Mouse (Mus musculus) liver, postnatal 0 days (tissue): ENCODE data around the gene Uox. TPM values are rescaled to one million over a fixed set of nuclear protein-coding genes. Genes with fewer than 3 reads are reported as not detected.

ENCODE experiments used
- ATAC-seq: fragments of 200-750 bp; cut with Nextera tagmentation; 2 replicates; pipeline ENCODE4 v1.8.0; 2017; ENCODE audit warnings: mild to moderate bottlenecking, moderate library complexity
- DNase-seq: peaks from one replicate; pipeline ENCODE4 v3.0.0-alpha.2; 2016
- H3K27ac ChIP-seq: fragments of 300-500 bp; sonication (generic); 2 replicates; pipeline ENCODE4 v1.5.1; 2014; ENCODE audit warnings: antibody characterized with exemption, moderate library complexity, mild to moderate bottlenecking, low read depth
- H3K27me3 ChIP-seq: fragments of 300-500 bp; sonication (generic); 2 replicates; pipeline ENCODE4 v1.6.1; 2014; ENCODE audit warnings: low read length, control low read depth, mixed read lengths; ENCODE audit not compliant: insufficient read depth
- H3K36me3 ChIP-seq: fragments of 300-500 bp; sonication (generic); replicated peaks from 2 replicates; pipeline ENCODE4 v1.6.1; 2014; ENCODE audit warnings: mild to moderate bottlenecking, control low read depth, low read length, moderate library complexity, mixed read lengths; ENCODE audit not compliant: insufficient read depth
- H3K4me1 ChIP-seq: fragments of 300-500 bp; sonication (generic); 2 replicates; pipeline ENCODE4 v1.6.1; 2014; ENCODE audit warnings: antibody characterized with exemption, mild to moderate bottlenecking, control low read depth; ENCODE audit not compliant: insufficient read depth
- H3K4me2 ChIP-seq: fragments of 300-500 bp; sonication (generic); 2 replicates; pipeline ENCODE4 v1.6.1; 2014; ENCODE audit warnings: low read depth, mild to moderate bottlenecking, low read length, moderate library complexity, mixed read lengths
- H3K4me3 ChIP-seq: fragments of 300-500 bp; sonication (generic); 2 replicates; pipeline ENCODE4 v1.5.1; 2014; ENCODE audit warnings: low read depth, low read length
- H3K9ac ChIP-seq: fragments of 300-500 bp; sonication (generic); replicated peaks from 2 replicates; pipeline ENCODE4 v1.6.1; 2014; ENCODE audit warnings: mild to moderate bottlenecking, moderate library complexity
- H3K9me3 ChIP-seq: fragments of 300-500 bp; sonication (generic); 2 replicates; pipeline ENCODE4 v1.6.1; 2016; ENCODE audit warnings: mild to moderate bottlenecking, control low read depth, low read length, mixed read lengths
- CTCF ChIP-seq: sonication (generic); IDR thresholded peaks from 2 replicates; pipeline ENCODE4 v1.5.1; 2016; ENCODE audit warnings: antibody characterized with exemption, low read depth
- EP300 ChIP-seq: IDR thresholded peaks from 2 replicates; pipeline ENCODE4 v1.6.1; 2016; ENCODE audit warnings: antibody characterized with exemption, low read depth, mild to moderate bottlenecking
- WGBS: fragments of 180-500 bp; shearing (Covaris S2); extraction: QIAGEN DNeasy Blood & Tissue Kit; methylation state at CpG from one replicate; pipeline ENCODE4 v1.1.7; 2014; ENCODE audit not compliant: insufficient replicate concordance; 5-methylcytosine and 5-hydroxymethylcytosine counted together
- polyA plus RNA-seq: library from polyadenylated mRNA; unstranded; fragments of >200 nt; fragmentation: Nextera tagmentation; extraction: Ambion mirVana; gene quantifications from 2 replicates; pipeline ENCODE4 v1.2.1, GENCODE M21; 2015

Uox gene
- polyA plus RNA-seq = 213 and 245 TPM in 2 replicates

- Histone ChIP-seq H3K4me2 (peak within 1 kb of the TSS; percentile 22; the same call in 1 of the 2 replicates), H3K4me3 (no peak within 1 kb of the TSS), H3K4me1 (peaks cover 5% of the 10 kb centered on the region; the same call in 1 of the 2 replicates), H3K27me3 (no peaks in the 10 kb centered on the region), H3K36me3 (no peaks in the 10 kb centered on the region), H3K9ac (no peak within 1 kb of the TSS), H3K9me3 (no peaks in the 10 kb centered on the region), H3K27ac (peak within 1 kb of the TSS; percentile 72)
- peak; percentile 87 for ATAC-seq
- TF ChIP-seq EP300 = peak; percentile 25; the same call in 1 of the 2 replicates
- TF ChIP-seq CTCF = no peak
- 45% methylated on average over 10 of the region's 10 CpGs for WGBS
- DNase-seq = no peak
These were observed at the start of gene Uox for GRCm38 (mm10) chr3:146570148-146570782. TSS of gene Uox (plus strand) at chr3:146570426.

DNA sequence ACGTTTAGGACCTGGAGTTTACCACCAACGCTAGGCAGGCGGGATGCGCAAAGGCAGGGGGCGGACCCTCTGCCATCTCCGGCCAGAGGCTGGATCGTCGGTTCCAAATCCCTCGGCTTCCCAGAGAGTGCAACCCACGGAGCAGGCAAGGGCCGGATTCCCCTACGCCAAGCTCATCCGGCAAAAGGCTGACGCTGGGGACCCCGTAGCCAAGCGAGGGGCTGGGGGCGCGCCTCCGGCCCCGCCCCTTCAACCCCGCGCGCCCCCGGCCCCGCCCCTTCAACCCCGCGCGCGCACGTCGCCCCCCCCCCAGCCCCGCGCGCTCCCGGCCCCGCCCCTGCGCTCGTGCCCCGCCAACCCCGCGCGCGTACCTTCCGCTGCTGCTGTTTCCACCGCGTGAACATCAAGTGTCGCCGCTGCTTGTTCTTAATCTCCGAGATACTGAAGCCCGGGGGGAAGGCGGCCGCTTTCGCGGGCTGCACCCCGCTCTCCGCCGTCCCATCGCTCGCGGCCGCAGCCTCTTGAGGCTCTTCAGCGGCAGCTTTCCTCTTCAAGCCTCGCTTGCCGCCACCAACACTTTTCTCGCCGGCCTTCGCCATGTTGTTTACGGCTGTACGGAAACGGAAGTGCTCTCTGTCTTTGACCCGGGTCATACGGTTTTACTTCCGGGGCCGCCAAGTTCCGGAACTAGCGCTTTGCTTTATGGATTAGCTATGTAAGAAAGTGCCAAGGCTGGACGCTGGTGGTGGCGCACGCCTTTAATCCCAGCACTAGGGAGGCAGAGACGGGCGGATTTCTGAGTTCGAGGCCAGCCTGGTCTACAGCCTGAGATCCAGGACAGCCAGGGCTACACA is 49.2 kb upstream of the Uox start, which contains the start of gene Rpf1:
Rpf1 (minus strand) TSS at position 632 of the 854 bp plus-strand sequence.
- Histone ChIP-seq H3K9me3 (no peaks in the 10 kb centered on the region), H3K4me2 (peak within 1 kb of the TSS; percentile 87), H3K9ac (peak within 1 kb of the TSS; percentile 72), H3K4me3 (peak within 1 kb of the TSS; percentile 67), H3K27me3 (no peaks in the 10 kb centered on the region), H3K36me3 (peaks cover 18% of the 10 kb centered on the region), H3K27ac (peak within 1 kb of the TSS; percentile 94), H3K4me1 (peaks cover 7% of the 10 kb centered on the region)
- TF ChIP-seq EP300 (peak; percentile 76), CTCF (no peak)
- under 1% methylated on average over 52 of the region's 82 CpGs for WGBS
- ATAC-seq (peak; percentile 96), DNase-seq (peak; percentile 88)

- ATAC-seq (no peak), DNase-seq (no peak)
- no peaks in the 10 kb centered on the region for H3K9me3 ChIP-seq
- peak overlapping the region; percentile 94 for H3K27ac ChIP-seq
- H3K4me1 ChIP-seq = peaks cover 7% of the 10 kb centered on the region
- H3K4me3 ChIP-seq = peak overlapping the region; percentile 67
- peak overlapping the region; percentile 72 for H3K9ac ChIP-seq
- peak overlapping the region; percentile 87 for H3K4me2 ChIP-seq
- 10% methylated on average over 8 of the region's 8 CpGs for WGBS
- peaks cover 18% of the 10 kb centered on the region for H3K36me3 ChIP-seq
- TF ChIP-seq EP300 (no peak; the same call in 1 of the 2 replicates), CTCF (no peak)
- no peaks in the 10 kb centered on the region for H3K27me3 ChIP-seq
These were observed 48.6 kb upstream of the Uox start for GRCm38 (mm10) chr3:146521652-146522020.

- Histone ChIP-seq H3K36me3 (no peaks in the 10 kb centered on the region), H3K27ac (no peak overlapping the region), H3K27me3 (no peaks in the 10 kb centered on the region), H3K9ac (no peak overlapping the region), H3K4me2 (no peak overlapping the region), H3K4me3 (no peak overlapping the region), H3K4me1 (no peaks in the 10 kb centered on the region), H3K9me3 (no peaks in the 10 kb centered on the region)
- ATAC-seq = no peak
- TF ChIP-seq CTCF (no peak), EP300 (no peak)
- 51% methylated on average over 2 of the region's 2 CpGs for WGBS
- DNase-seq = no peak
These were observed 41.9 kb upstream of the Uox start for GRCm38 (mm10) chr3:146528335-146528734.

DNA sequence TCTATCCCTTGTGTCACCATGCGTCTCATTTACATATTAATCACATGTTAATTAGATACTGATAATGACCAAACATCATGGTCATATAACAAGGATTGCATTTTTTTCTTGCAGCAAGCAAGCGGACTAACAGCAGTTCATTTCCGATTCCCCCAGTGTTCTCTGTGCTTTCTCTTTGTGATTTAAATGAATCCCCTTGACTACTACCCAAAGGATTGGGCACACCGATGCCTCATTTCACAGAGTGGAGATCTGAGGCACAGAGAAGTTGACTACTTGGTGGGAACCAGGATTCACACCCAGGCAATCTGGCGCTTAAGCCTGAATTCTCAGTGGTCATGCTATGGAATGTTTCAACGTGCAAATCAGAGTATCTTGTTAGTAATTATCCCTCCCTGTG is 35.2 kb upstream of the Uox start:
- DNase-seq = no peak

DNA sequence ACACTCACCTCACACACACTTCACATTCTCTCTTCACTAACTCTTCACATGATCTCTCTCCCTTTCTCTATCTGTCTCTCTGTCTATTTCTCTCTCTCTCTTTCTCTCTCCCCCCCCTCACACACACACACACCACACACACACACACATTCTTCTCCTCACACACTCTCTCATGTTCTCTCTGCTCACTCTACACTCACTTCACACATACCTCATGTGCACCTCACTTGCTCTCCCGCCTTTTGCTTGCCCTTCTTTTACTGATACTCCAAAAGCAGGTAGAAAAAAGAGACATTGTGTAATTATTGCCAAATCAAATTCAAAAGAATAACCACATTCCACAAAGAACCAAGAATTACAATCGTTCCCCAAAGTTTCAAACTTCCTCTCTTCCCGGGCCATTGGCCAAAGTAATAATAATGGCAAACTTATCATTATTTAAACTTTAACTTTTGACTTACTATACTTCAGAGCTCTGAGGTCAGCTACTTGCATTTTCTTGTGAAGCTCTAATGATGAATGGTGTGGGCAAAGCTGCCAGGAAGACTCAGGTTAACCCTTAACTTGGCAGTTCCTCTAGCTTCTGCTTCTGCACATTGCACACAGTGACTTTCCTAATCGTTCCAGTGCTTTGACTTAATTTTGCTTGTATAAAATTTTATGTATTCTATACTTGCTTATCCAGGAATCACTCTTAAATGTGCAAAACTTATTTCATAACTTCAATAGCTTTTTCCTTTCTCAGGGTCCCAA is 29.5 kb upstream of the Uox start:
- 40% methylated on average over 4 of the region's 4 CpGs for WGBS
- DNase-seq = no peak
- Histone ChIP-seq H3K9ac (no peak overlapping the region), H3K4me2 (no peak overlapping the region), H3K9me3 (no peaks in the 10 kb centered on the region), H3K4me1 (no peaks in the 10 kb centered on the region), H3K4me3 (no peak overlapping the region), H3K27me3 (no peaks in the 10 kb centered on the region), H3K27ac (no peak overlapping the region), H3K36me3 (no peaks in the 10 kb centered on the region)
- ATAC-seq = no peak
- no peak for TF ChIP-seq CTCF
- no peak for TF ChIP-seq EP300

More for the DNA sequence above, 35.2 kb upstream of the Uox start:
- ATAC-seq = no peak
- H3K4me2 ChIP-seq = no peak overlapping the region
- no peak for TF ChIP-seq CTCF
- TF ChIP-seq EP300 = no peak
- WGBS = 67% methylated on average over 6 of the region's 6 CpGs
- no peaks in the 10 kb centered on the region for H3K36me3 ChIP-seq
- H3K4me3 ChIP-seq = no peak overlapping the region
- H3K9ac ChIP-seq = no peak overlapping the region
- no peaks in the 10 kb centered on the region for H3K4me1 ChIP-seq
- no peaks in the 10 kb centered on the region for H3K27me3 ChIP-seq
- no peaks in the 10 kb centered on the region for H3K9me3 ChIP-seq
- H3K27ac ChIP-seq = no peak overlapping the region
